Mouse (Mus musculus) liver, embryonic 14.5 days (tissue): ENCODE data around the gene Rreb1.

Source experiments
- CTCF ChIP-seq: IDR thresholded peaks from 2 replicates; pipeline ENCODE4 v1.5.1; 2016; ENCODE audit warnings: antibody characterized with exemption, low read depth, control low read depth
- EP300 ChIP-seq: IDR thresholded peaks from 2 replicates; pipeline ENCODE4 v1.6.1; 2016; ENCODE audit warnings: antibody characterized with exemption, low read depth

GRCm38 (mm10) chr13:37994405-37994749 lies 216.2 kb downstream of the Rreb1 start:
- no peak for TF ChIP-seq CTCF
- TF ChIP-seq EP300 = no peak
